Mouse (Mus musculus): ENCODE measurements at regions not wholly inside any gene's neighbourhood (a gene's known extent, or its start where the extent isn't known, plus 50 kb on each side); places are given as distances from the start of the nearest gene placed in this dataset.
A peak's percentile ranks its signal among the peaks of the same experiment; 100 is the strongest.
"Not testable (repeated sequence)": the region's sequence is repeated elsewhere in the genome, so short reads cannot be mapped to it uniquely, and the experiment has no call there.

- no peak for DNase-seq (ENCODE audit: low spot score in 2 of 2)
Measured at GRCm38 (mm10) chr1:177501288-177501687, 59.1 kb downstream of the Zbtb18 start.

- no peak for DNase-seq (ENCODE audit: low spot score in 2 of 2)
Measured at GRCm38 (mm10) chr1:177503946-177504345, 61.8 kb downstream of the Zbtb18 start.

- DNase-seq (ENCODE audit: low spot score in 2 of 2) = no peak
Measured at GRCm38 (mm10) chr1:177504743-177505142, 62.6 kb downstream of the Zbtb18 start.

GRCm38 (mm10) chr1:177507398-177507797 is 65.2 kb downstream of the Zbtb18 start:
- DNase-seq (ENCODE audit: low spot score in 2 of 2) = not testable (repeated sequence)

- DNase-seq (ENCODE audit: low spot score in 2 of 2) = peak in 1 of 2 experiments; percentile 60
Measured at GRCm38 (mm10) chr1:177509786-177510185, 67.6 kb downstream of the Zbtb18 start.

GRCm38 (mm10) chr1:177512116-177512515 is 70.0 kb downstream of the Zbtb18 start:
- DNase-seq (ENCODE audit: low spot score in 2 of 2) = no peak

- no peak for DNase-seq (ENCODE audit: low spot score in 2 of 2)
Measured at GRCm38 (mm10) chr1:177517934-177518610, 75.9 kb downstream of the Zbtb18 start.

- no peak for DNase-seq (ENCODE audit: low spot score in 2 of 2)
Measured at GRCm38 (mm10) chr1:177518897-177519513, 76.9 kb downstream of the Zbtb18 start.

- DNase-seq (ENCODE audit: low spot score in 2 of 2) = no peak
Measured at GRCm38 (mm10) chr1:177521110-177521509, 79.0 kb downstream of the Zbtb18 start.

GRCm38 (mm10) chr1:177525141-177525540 is 83.0 kb downstream of the Zbtb18 start:
- DNase-seq (ENCODE audit: low spot score in 2 of 2) = no peak

GRCm38 (mm10) chr1:177531791-177532190 is 89.6 kb downstream of the Zbtb18 start:
- DNase-seq (ENCODE audit: low spot score in 2 of 2) = no peak

GRCm38 (mm10) chr1:177532656-177533055 is 90.5 kb downstream of the Zbtb18 start:
- DNase-seq (ENCODE audit: low spot score in 2 of 2) = no peak

- no peak for DNase-seq (ENCODE audit: low spot score in 2 of 2)
Measured at GRCm38 (mm10) chr1:177533332-177533731, 91.2 kb downstream of the Zbtb18 start.

GRCm38 (mm10) chr1:177545031-177545735 is 103.0 kb downstream of the Zbtb18 start:
- peak; percentile 59 to 83 for DNase-seq (ENCODE audit: low spot score in 2 of 2)

GRCm38 (mm10) chr1:177547716-177548115 is 105.6 kb downstream of the Zbtb18 start:
- no peak for DNase-seq (ENCODE audit: low spot score in 2 of 2)

- DNase-seq (ENCODE audit: low spot score in 2 of 2) = no peak
Measured at GRCm38 (mm10) chr1:177555471-177556291, 113.5 kb downstream of the Zbtb18 start.

- no peak for DNase-seq (ENCODE audit: low spot score in 2 of 2)
Measured at GRCm38 (mm10) chr1:177557432-177557831, 115.3 kb downstream of the Zbtb18 start.

- DNase-seq (ENCODE audit: low spot score in 2 of 2) = no peak
Measured at GRCm38 (mm10) chr1:177557856-177558255, 115.7 kb downstream of the Zbtb18 start.

GRCm38 (mm10) chr1:177561716-177562588 is 119.8 kb downstream of the Zbtb18 start:
- DNase-seq (ENCODE audit: low spot score in 2 of 2) = no peak

- DNase-seq (ENCODE audit: low spot score in 2 of 2) = no peak
Measured at GRCm38 (mm10) chr1:177562589-177562912, 120.4 kb downstream of the Zbtb18 start.

GRCm38 (mm10) chr1:177565678-177566077 is 123.5 kb downstream of the Zbtb18 start:
- DNase-seq (ENCODE audit: low spot score in 2 of 2) = no peak
